Mouse (Mus musculus): ENCODE measurements around the gene Tsks.

DNA sequence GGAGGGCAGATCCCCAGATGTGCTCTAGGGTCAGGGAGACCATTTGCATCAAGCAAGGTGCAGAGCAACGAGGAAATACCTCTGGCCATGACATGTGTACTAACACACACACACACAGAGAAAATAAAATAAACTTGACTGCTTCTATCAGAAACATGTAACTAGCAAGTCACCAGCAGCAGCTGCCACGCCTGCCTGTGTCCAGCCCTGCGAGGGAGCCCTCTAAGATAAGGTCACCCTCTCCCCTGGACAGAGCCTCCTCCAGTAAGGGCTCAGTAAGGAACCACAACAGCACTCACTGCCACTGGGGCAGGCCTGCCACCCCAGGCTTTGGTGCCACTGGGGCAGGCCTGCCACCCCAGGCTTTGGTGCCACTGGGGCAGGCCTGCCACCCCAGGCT lies 24.8 kb upstream of the Tsks start:
- TF ChIP-seq CTCF (IDR thresholded peaks at IDR 0.05; ENCODE audit: extremely low read depth, insufficient read length, insufficient replicate concordance, low read depth, low read length) (no peak), POLR2A (IDR thresholded peaks at IDR 0.05; ENCODE audit: low read depth, low read length) (no peak)
